Mouse (Mus musculus) splenic B cell, adult 2 months (primary cell): ENCODE results near the gene Cops7a.

Experiments used
- DNase-seq: peaks from one replicate; pipeline ENCODE4 v3.0.0-alpha.2; 2011; ENCODE audit warnings: low read depth, low spot score
- H3K27me3 ChIP-seq: 2 replicates; pipeline ENCODE4 v1.6.1; 2012; ENCODE audit warnings: mild to moderate bottlenecking, low read length, moderate library complexity, mixed read lengths; ENCODE audit not compliant: control insufficient read depth, poor library complexity, insufficient read depth, severe bottlenecking
- H3K36me3 ChIP-seq: 2 replicates; pipeline ENCODE4 v1.6.1; 2012; ENCODE audit warnings: mild to moderate bottlenecking, low read length, moderate library complexity, mixed read lengths; ENCODE audit not compliant: control insufficient read depth, poor library complexity, insufficient read depth, severe bottlenecking

Cops7a gene

GRCm38 (mm10) chr6:124993365-124993764, 28.0 kb upstream of the Cops7a start:
- no peak for DNase-seq
- no peaks in the 10 kb centered on the region for H3K36me3 ChIP-seq
- H3K27me3 ChIP-seq: peaks cover 1% of the 10 kb centered on the region; the same call in 1 of the 2 replicates

GRCm38 (mm10) chr6:124992241-124992640, 26.9 kb upstream of the Cops7a start:
- no peaks in the 10 kb centered on the region for H3K36me3 ChIP-seq
- DNase-seq: no peak

GRCm38 (mm10) chr6:124967766-124968165, 2.4 kb upstream of the Cops7a start:
- DNase-seq: peak; percentile 71
- no peaks in the 10 kb centered on the region for H3K36me3 ChIP-seq
- H3K27me3 ChIP-seq: no peaks in the 10 kb centered on the region

More at GRCm38 (mm10) chr6:124992241-124992640, 26.9 kb upstream of the Cops7a start:
- peaks cover 1% of the 10 kb centered on the region; the same call in 1 of the 2 replicates for H3K27me3 ChIP-seq

- Histone ChIP-seq H3K27me3 (no peaks in the 10 kb centered on the region), H3K36me3 (no peaks in the 10 kb centered on the region)
- DNase-seq: peak; percentile 49
Observed at GRCm38 (mm10) chr6:124966466-124967118, 1.3 kb upstream of the Cops7a start.

- no peaks in the 10 kb centered on the region for H3K27me3 ChIP-seq
- peaks cover 2% of the 10 kb centered on the region; the same call in 1 of the 2 replicates for H3K36me3 ChIP-seq
- DNase-seq: peak; percentile 34
Observed at GRCm38 (mm10) chr6:124965747-124966146, 409 bp upstream of the Cops7a start.

- Histone ChIP-seq H3K36me3 (peaks cover 3% of the 10 kb centered on the region; the same call in 1 of the 2 replicates), H3K27me3 (no peaks in the 10 kb centered on the region)
- peak; percentile 47 for DNase-seq
Observed at GRCm38 (mm10) chr6:124964638-124965037, 700 bp downstream of the Cops7a start.

GRCm38 (mm10) chr6:124961021-124961420, 4.3 kb downstream of the Cops7a start:
- Histone ChIP-seq H3K27me3 (no peaks in the 10 kb centered on the region), H3K36me3 (peaks cover 11% of the 10 kb centered on the region; the same call in 1 of the 2 replicates)
- no peak for DNase-seq

GRCm38 (mm10) chr6:124959960-124960359, 5.4 kb downstream of the Cops7a start:
- Histone ChIP-seq H3K36me3 (peaks cover 11% of the 10 kb centered on the region; the same call in 1 of the 2 replicates), H3K27me3 (no peaks in the 10 kb centered on the region)
- no peak for DNase-seq

GRCm38 (mm10) chr6:124958127-124958526, 7.2 kb downstream of the Cops7a start:
- DNase-seq: no peak
- Histone ChIP-seq H3K27me3 (no peaks in the 10 kb centered on the region), H3K36me3 (peaks cover 11% of the 10 kb centered on the region; the same call in 1 of the 2 replicates)

- DNase-seq: no peak
- peaks cover 10% of the 10 kb centered on the region; the same call in 1 of the 2 replicates for H3K36me3 ChIP-seq
- H3K27me3 ChIP-seq: no peaks in the 10 kb centered on the region
Observed at GRCm38 (mm10) chr6:124955212-124955611, 10.1 kb downstream of the Cops7a start.

GRCm38 (mm10) chr6:124953991-124954715, 11.2 kb downstream of the Cops7a start:
- no peaks in the 10 kb centered on the region for H3K27me3 ChIP-seq
- H3K36me3 ChIP-seq: peaks cover 8% of the 10 kb centered on the region; the same call in 1 of the 2 replicates
- DNase-seq: no peak

GRCm38 (mm10) chr6:124943526-124943925, 21.8 kb downstream of the Cops7a start:
- H3K27me3 ChIP-seq: no peaks in the 10 kb centered on the region
- no peaks in the 10 kb centered on the region for H3K36me3 ChIP-seq
- DNase-seq: no peak

GRCm38 (mm10) chr6:124941679-124942078, 23.7 kb downstream of the Cops7a start:
- Histone ChIP-seq H3K36me3 (peaks cover under 1% of the 10 kb centered on the region; the same call in 1 of the 2 replicates), H3K27me3 (no peaks in the 10 kb centered on the region)
- no peak for DNase-seq

- Histone ChIP-seq H3K27me3 (no peaks in the 10 kb centered on the region; the same call in 1 of the 2 replicates), H3K36me3 (peaks cover 7% of the 10 kb centered on the region)
- DNase-seq: no peak
Observed at GRCm38 (mm10) chr6:124938554-124938953, 26.8 kb downstream of the Cops7a start.

GRCm38 (mm10) chr6:124937493-124937892, 27.8 kb downstream of the Cops7a start:
- no peak for DNase-seq
- peaks cover 11% of the 10 kb centered on the region for H3K36me3 ChIP-seq
- no peaks in the 10 kb centered on the region; the same call in 1 of the 2 replicates for H3K27me3 ChIP-seq
